Comparison of ENCODE assay signal across 8 mouse cellular contexts in the genomic region with DNA sequence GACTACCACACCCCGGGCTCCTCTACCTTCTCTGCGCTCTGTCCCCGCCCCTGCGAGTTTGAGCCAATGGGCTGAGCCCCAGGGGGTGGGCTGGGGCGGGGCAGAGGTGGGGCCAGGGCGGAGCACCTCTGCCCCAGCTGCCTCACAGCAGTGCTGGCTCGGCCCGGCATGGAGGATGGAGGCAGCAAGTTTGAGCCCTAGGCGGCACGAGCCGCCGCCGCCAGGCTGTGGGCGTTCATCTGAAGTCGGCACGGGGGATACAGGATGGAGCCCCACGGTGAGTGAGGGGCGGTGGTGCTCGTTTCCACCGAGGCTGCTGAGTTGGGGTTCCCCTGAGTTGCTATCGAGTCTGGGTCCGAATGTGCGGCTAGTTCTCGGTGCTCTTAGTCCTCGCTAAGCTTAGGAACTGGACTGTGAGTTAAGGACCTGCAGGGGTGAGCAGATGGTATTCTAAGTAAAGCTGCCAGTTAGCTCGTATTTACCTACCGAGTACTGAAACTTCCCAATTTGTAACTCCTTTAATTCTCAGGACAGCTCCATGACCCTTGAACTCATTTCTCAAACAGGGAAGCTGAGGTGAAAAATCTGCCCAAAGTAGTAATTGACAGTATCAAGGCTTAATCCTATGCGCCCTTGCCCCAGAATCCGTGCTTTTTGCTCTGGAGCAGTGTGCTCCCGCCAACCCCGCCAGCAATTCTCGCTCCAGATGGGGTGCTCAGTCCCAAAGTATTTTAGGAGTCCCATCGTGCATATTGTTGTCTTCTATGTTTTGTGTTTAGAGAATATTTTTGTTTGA. TPM values are rescaled to one million over a fixed set of nuclear protein-coding genes. Genes with fewer than 3 reads are reported as not detected.
DNase-seq lines count a peak whose midpoint lies in the region; ATAC-seq and TF ChIP-seq lines count a peak whose summit lies in the region.

No protein-coding gene starts in this region.

- no peak for TF ChIP-seq CTCF in ES-Bruce4 (IDR thresholded peaks at IDR 0.05; ENCODE audit: low read depth, low read length)

- no peaks in the 10 kb centered on the region for H3K9me3 ChIP-seq in ES-Bruce4 (replicated peaks; ENCODE audit: control insufficient read depth, insufficient read depth, low read length, poor library complexity, severe bottlenecking)
- no peaks in the 10 kb centered on the region for H3K9me3 ChIP-seq in forebrain, embryonic 12.5 days
- no peaks in the 10 kb centered on the region for H3K9me3 ChIP-seq in heart, embryonic 16.5 days (replicated peaks; ENCODE audit: control insufficient read depth, low read length)
- H3K9me3 ChIP-seq in liver, embryonic 16.5 days (replicated peaks; ENCODE audit: control insufficient read depth, low read length) = no peaks in the 10 kb centered on the region
- no peaks in the 10 kb centered on the region for H3K9me3 ChIP-seq in neural tube, embryonic 13.5 days

- H3K4me3 ChIP-seq in ES-Bruce4 (ENCODE audit: low read depth, low read length) = peak overlapping the region; percentile 80
- peak overlapping the region; percentile 52 for H3K4me3 ChIP-seq in forebrain, embryonic 12.5 days (replicated peaks)
- H3K4me3 ChIP-seq in heart, embryonic 16.5 days (ENCODE audit: low read length) = peak overlapping the region; percentile 90
- H3K4me3 ChIP-seq in liver, embryonic 16.5 days (ENCODE audit: low read depth, low read length) = peak overlapping the region; percentile 70
- peak overlapping the region; percentile 53 for H3K4me3 ChIP-seq in neural tube, embryonic 13.5 days

- H3K27me3 ChIP-seq in ES-Bruce4 (ENCODE audit: control insufficient read depth, insufficient read depth, low read length, poor library complexity, severe bottlenecking) = no peaks in the 10 kb centered on the region
- peaks cover 22% of the 10 kb centered on the region for H3K27me3 ChIP-seq in forebrain, embryonic 12.5 days
- no peaks in the 10 kb centered on the region for H3K27me3 ChIP-seq in heart, embryonic 16.5 days (ENCODE audit: control insufficient read depth, insufficient read depth, low read length)
- no peaks in the 10 kb centered on the region for H3K27me3 ChIP-seq in liver, embryonic 16.5 days (ENCODE audit: control insufficient read depth, insufficient read depth, low read depth, low read length)
- H3K27me3 ChIP-seq in neural tube, embryonic 13.5 days = peaks cover 23% of the 10 kb centered on the region

- no peaks in the 10 kb centered on the region for H3K36me3 ChIP-seq in ES-Bruce4 (ENCODE audit: control insufficient read depth, insufficient read depth, low read length, poor library complexity, severe bottlenecking)
- H3K36me3 ChIP-seq in forebrain, embryonic 12.5 days (replicated peaks) = no peaks in the 10 kb centered on the region
- no peaks in the 10 kb centered on the region for H3K36me3 ChIP-seq in heart, embryonic 16.5 days (ENCODE audit: control insufficient read depth, insufficient read depth)
- H3K36me3 ChIP-seq in liver, embryonic 16.5 days (ENCODE audit: control insufficient read depth, insufficient read depth) = no peaks in the 10 kb centered on the region
- no peaks in the 10 kb centered on the region for H3K36me3 ChIP-seq in neural tube, embryonic 13.5 days

- H3K27ac ChIP-seq in ES-Bruce4 (ENCODE audit: insufficient read depth, low read length) = no peak overlapping the region
- H3K27ac ChIP-seq in forebrain, embryonic 12.5 days = no peak overlapping the region
- H3K27ac ChIP-seq in heart, embryonic 16.5 days (ENCODE audit: low read length) = peak overlapping the region; percentile 87
- H3K27ac ChIP-seq in liver, embryonic 16.5 days (ENCODE audit: low read length) = no peak overlapping the region; the same call in 1 of the 2 replicates
- no peak overlapping the region for H3K27ac ChIP-seq in neural tube, embryonic 13.5 days (replicated peaks)

- WGBS in forebrain, embryonic 12.5 days = under 1% methylated on average over 33 of the region's 33 CpGs
- 1% methylated on average over 33 of the region's 33 CpGs for WGBS in heart, embryonic 16.5 days
- under 1% methylated on average over 33 of the region's 33 CpGs for WGBS in liver, embryonic 16.5 days (ENCODE audit: insufficient replicate concordance)
- 2% methylated on average over 33 of the region's 33 CpGs for WGBS in neural tube, embryonic 13.5 days

- TF ChIP-seq EP300 in ES-Bruce4 (IDR thresholded peaks at IDR 0.05; ENCODE audit: insufficient read depth, low read depth, low read length) = no peak

- peak overlapping the region; percentile 48 for H3K9ac ChIP-seq in ES-Bruce4 (ENCODE audit: low read depth, poor library complexity, severe bottlenecking)
- peak overlapping the region; percentile 61 for H3K9ac ChIP-seq in forebrain, embryonic 12.5 days
- peak overlapping the region; percentile 87 for H3K9ac ChIP-seq in heart, embryonic 16.5 days (ENCODE audit: low read length)
- peak overlapping the region; percentile 66 for H3K9ac ChIP-seq in liver, embryonic 16.5 days (ENCODE audit: low read depth, low read length)
- peak overlapping the region; percentile 71 for H3K9ac ChIP-seq in neural tube, embryonic 13.5 days

- no peaks in the 10 kb centered on the region for H3K4me1 ChIP-seq in ES-Bruce4 (ENCODE audit: control insufficient read depth, insufficient read depth, low read length)
- H3K4me1 ChIP-seq in forebrain, embryonic 12.5 days = peaks cover 14% of the 10 kb centered on the region
- H3K4me1 ChIP-seq in heart, embryonic 16.5 days (ENCODE audit: control insufficient read depth, insufficient read depth, low read length) = 0 out of 2 replicates have a peak, but pooled peaks cover 2% of the 10 kb centered on the region
- H3K4me1 ChIP-seq in liver, embryonic 16.5 days (ENCODE audit: control insufficient read depth, low read depth, low read length) = peaks cover 8% of the 10 kb centered on the region
- peaks cover 15% of the 10 kb centered on the region for H3K4me1 ChIP-seq in neural tube, embryonic 13.5 days (replicated peaks)

- peak; percentile 93 for TF ChIP-seq POLR2A in ES-Bruce4 (IDR thresholded peaks at IDR 0.05; ENCODE audit: insufficient read depth, low read length)

- DNase-seq in c-Kit-positive CD71-positive TER-119-positive erythroid progenitor cells, embryonic 14.5 days (ENCODE audit: low spot score) = peak; percentile 88
- DNase-seq in kidney, postnatal 36 days = peak; percentile 94 to 96
- DNase-seq in telencephalon, adult 2 months (ENCODE audit: low read depth, low spot score) = peak; percentile 55

- peak; percentile 100 for ATAC-seq in forebrain, embryonic 12.5 days (ENCODE audit: low FRiP score)
- peak; percentile 100 for ATAC-seq in heart, embryonic 16.5 days (replicated peaks; ENCODE audit: extremely low read depth, insufficient read depth, low FRiP score)
- ATAC-seq in liver, embryonic 16.5 days (ENCODE audit: low read depth) = peak; percentile 100
- peak; percentile 100 for ATAC-seq in neural tube, embryonic 13.5 days (ENCODE audit: low read depth)

- H3K4me2 ChIP-seq in forebrain, embryonic 12.5 days = peak overlapping the region; percentile 92
- H3K4me2 ChIP-seq in heart, embryonic 16.5 days (ENCODE audit: low read depth, low read length) = peak overlapping the region; percentile 73
- H3K4me2 ChIP-seq in liver, embryonic 16.5 days (ENCODE audit: low read depth, low read length) = peak overlapping the region; percentile 85
- peak overlapping the region; percentile 77 for H3K4me2 ChIP-seq in neural tube, embryonic 13.5 days

RNA-seq across cellular contexts. Expression of a gene that starts 15.5 kb away (rescaled TPM):
- polyA plus RNA-seq in ES-Bruce4 (2011; ENCODE audit: insufficient read depth, insufficient read length, low read depth, missing spikeins) = 61.6 and 70.1 TPM in 2 replicates
- 21.1 and 25.1 TPM in 2 replicates for polyA plus RNA-seq in forebrain, embryonic 12.5 days (2016; fragmentation: Nextera tagmentation; extraction: Ambion mirVana)
- 48.3 and 48.5 TPM in 2 replicates for polyA plus RNA-seq in heart, embryonic 16.5 days (2015; fragmentation: Nextera tagmentation; extraction: Ambion mirVana)
- 7.0 and 7.3 TPM in 2 replicates for polyA plus RNA-seq in liver, embryonic 16.5 days (2015; fragmentation: Nextera tagmentation; extraction: Ambion mirVana)
- 28.0 and 33.7 TPM in 2 replicates for polyA plus RNA-seq in neural tube, embryonic 13.5 days (2015; fragmentation: Nextera tagmentation; extraction: Ambion mirVana)
